Mouse (Mus musculus) stomach, postnatal 0 days (tissue): Measurements from ENCODE around the gene Clcn1. TPM values are rescaled to one million over a fixed set of nuclear protein-coding genes. Genes with fewer than 3 reads are reported as not detected.

ENCODE experiments used
- ATAC-seq: fragments of 200-750 bp; cut with Nextera tagmentation; 2 replicates; pipeline ENCODE4 v1.8.0; 2017; ENCODE audit not compliant: low FRiP score, low TSS enrichment
- DNase-seq: peaks from one replicate; pipeline ENCODE4 v3.0.0-alpha.2; 2016; ENCODE audit warnings: low spot score
- H3K27ac ChIP-seq: fragments of 300-500 bp; sonication (generic); replicated peaks from 2 replicates; pipeline ENCODE4 v1.5.1; 2014; ENCODE audit warnings: mild to moderate bottlenecking, control low read depth
- H3K27me3 ChIP-seq: fragments of 300-500 bp; sonication (generic); 2 replicates; pipeline ENCODE4 v1.6.1; 2014; ENCODE audit warnings: low read length; ENCODE audit not compliant: control insufficient read depth, insufficient read depth
- H3K36me3 ChIP-seq: fragments of 300-500 bp; sonication (generic); 2 replicates; pipeline ENCODE4 v1.6.1; 2014; ENCODE audit warnings: low read length, mixed read lengths; ENCODE audit not compliant: control insufficient read depth, insufficient read depth
- H3K4me1 ChIP-seq: fragments of 300-500 bp; sonication (generic); replicated peaks from 2 replicates; pipeline ENCODE4 v1.6.1; 2014; ENCODE audit warnings: antibody characterized with exemption; ENCODE audit not compliant: control insufficient read depth, insufficient read depth
- H3K4me2 ChIP-seq: fragments of 300-500 bp; sonication (generic); replicated peaks from 2 replicates; pipeline ENCODE4 v1.6.1; 2014; ENCODE audit warnings: low read depth, mild to moderate bottlenecking, control low read depth, moderate library complexity
- H3K4me3 ChIP-seq: fragments of 300-500 bp; sonication (generic); 2 replicates; pipeline ENCODE4 v1.5.1; 2014; ENCODE audit warnings: low read depth, low read length, control low read depth
- H3K9ac ChIP-seq: fragments of 300-500 bp; sonication (generic); 2 replicates; pipeline ENCODE4 v1.6.1; 2014; ENCODE audit warnings: mild to moderate bottlenecking, low read length, control low read depth, mixed read lengths
- H3K9me3 ChIP-seq: fragments of 300-500 bp; sonication (generic); 2 replicates; pipeline ENCODE4 v1.6.1; 2016; ENCODE audit warnings: low read length; ENCODE audit not compliant: control insufficient read depth
- CTCF ChIP-seq: IDR thresholded peaks from 2 replicates; pipeline ENCODE4 v1.5.1; 2016; ENCODE audit warnings: antibody characterized with exemption, low read depth, mild to moderate bottlenecking, moderate library complexity
- EP300 ChIP-seq: optimal IDR thresholded peaks from 2 replicates; pipeline ENCODE3; 2016; ENCODE audit warnings: antibody characterized with exemption
- WGBS: fragments of 180-500 bp; shearing (Covaris S2); extraction: QIAGEN DNeasy Blood & Tissue Kit; methylation state at CpG from one replicate; pipeline ENCODE4 v1.1.7; 2014; 5-methylcytosine and 5-hydroxymethylcytosine counted together
- polyA plus RNA-seq: library from polyadenylated mRNA; unstranded; fragments of >200 nt; fragmentation: Nextera tagmentation; extraction: Ambion mirVana; gene quantifications from 2 replicates; pipeline ENCODE4 v1.2.1, GENCODE M21; 2015

Gene Clcn1
- polyA plus RNA-seq, 1 experiment from 2014 or later: 0.06 TPM

DNA sequence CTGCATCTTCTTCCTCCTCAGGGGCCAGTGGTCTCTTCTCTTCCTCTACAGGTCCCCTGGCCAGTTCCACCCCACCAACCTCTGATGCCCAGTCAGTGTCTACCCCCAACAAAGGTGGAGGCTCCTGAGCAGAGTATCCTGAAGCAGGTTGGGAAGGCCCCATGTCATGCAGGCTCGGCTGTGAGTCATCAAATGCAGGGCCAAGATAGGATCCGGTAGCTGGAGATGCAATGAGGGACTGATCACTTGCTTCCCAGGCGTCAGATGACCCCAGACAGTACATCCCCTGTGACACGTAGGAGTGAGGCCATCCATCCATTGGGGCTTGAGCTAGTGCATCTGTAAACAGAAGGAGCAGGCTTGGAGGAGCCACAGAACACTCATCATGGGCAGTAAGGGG, 31.8 kb downstream of the Clcn1 start:
- Histone ChIP-seq H3K36me3 (no peaks in the 10 kb centered on the region), H3K4me1 (no peaks in the 10 kb centered on the region), H3K27ac (no peak overlapping the region), H3K27me3 (no peaks in the 10 kb centered on the region), H3K9me3 (no peaks in the 10 kb centered on the region), H3K9ac (no peak overlapping the region), H3K4me3 (no peak overlapping the region), H3K4me2 (no peak overlapping the region)
- 63% methylated on average over 4 of the region's 4 CpGs for WGBS
- ATAC-seq (no peak), DNase-seq (no peak)
- TF ChIP-seq EP300 (no peak), CTCF (no peak)

DNA sequence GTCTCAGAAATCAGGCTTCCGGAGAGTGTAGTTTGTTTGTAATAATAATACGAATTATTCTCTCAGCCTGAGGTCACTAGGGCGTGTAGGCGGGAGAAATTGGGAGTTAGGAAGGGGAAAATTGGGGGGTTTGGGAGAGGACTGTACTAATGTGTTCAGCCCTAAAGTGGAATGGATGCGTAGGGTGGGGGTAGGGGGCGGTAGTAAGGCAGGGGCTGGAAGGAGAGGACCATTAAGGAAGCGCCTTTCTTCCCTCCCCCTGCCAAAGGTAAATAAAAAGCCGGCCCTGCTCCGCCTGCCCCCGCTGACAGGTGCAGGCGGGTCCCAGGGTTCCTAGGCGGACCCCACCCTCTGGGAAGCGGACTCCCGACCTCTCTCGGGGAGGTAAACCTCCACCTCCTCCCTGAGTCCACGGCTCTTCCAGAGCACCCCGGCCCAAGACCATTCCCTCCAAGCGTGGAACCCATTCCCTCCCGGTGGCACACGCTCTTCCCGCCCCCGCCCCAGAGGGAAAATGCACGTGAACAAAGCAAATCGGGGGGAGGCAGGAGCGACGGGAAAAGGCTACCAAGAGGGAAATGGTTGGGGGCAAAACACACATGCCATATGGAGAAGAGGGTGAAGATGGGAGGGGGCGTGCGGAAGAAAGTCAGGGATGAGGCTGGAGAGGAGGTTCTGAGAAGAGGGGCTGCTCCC, 37.0 kb downstream of the Clcn1 start:
- ATAC-seq: peak; percentile 34; the same call in 1 of the 2 replicates
- 0 out of 2 replicates have a peak, but pooled peaks cover 3% of the 10 kb centered on the region for H3K4me1 ChIP-seq
- 3% methylated on average over 26 of the region's 28 CpGs for WGBS
- H3K27me3 ChIP-seq: no peaks in the 10 kb centered on the region; the same call in 1 of the 2 replicates
- DNase-seq: peak; percentile 21
- H3K4me3 ChIP-seq: peak overlapping the region; percentile 58
- H3K9ac ChIP-seq: peak overlapping the region; percentile 47; the same call in 1 of the 2 replicates
- no peaks in the 10 kb centered on the region for H3K9me3 ChIP-seq
- peak overlapping the region; percentile 92 for H3K4me2 ChIP-seq
- TF ChIP-seq EP300 (no peak), CTCF (no peak)
- H3K27ac ChIP-seq: no peak overlapping the region
- H3K36me3 ChIP-seq: no peaks in the 10 kb centered on the region

DNA sequence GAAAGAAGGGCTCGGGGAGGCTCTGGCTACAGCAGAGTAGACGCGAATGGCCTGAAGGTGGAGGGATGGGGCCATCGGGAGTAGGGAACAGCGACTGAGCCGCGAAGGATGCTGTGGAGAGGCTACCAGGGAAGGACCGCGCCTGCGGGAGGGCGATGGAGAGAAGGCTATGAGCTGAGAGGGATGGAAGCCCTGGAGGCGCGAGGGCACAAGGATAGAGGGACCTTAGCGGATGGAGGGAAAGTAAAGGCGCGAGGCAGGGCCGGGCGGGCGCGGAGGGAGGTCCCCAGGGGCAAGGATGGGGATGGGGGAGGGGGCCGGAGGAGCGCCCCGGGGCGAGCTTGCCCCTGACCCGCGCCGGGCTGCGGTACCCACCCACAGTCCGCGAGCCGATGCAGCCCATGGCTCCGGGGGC, 37.6 kb downstream of the Clcn1 start:
- Histone ChIP-seq H3K36me3 (no peaks in the 10 kb centered on the region), H3K4me1 (0 out of 2 replicates have a peak, but pooled peaks cover 3% of the 10 kb centered on the region), H3K27ac (no peak overlapping the region), H3K4me3 (peak overlapping the region; percentile 58), H3K27me3 (no peaks in the 10 kb centered on the region; the same call in 1 of the 2 replicates), H3K9ac (peak overlapping the region; percentile 47), H3K4me2 (peak overlapping the region; percentile 92), H3K9me3 (no peaks in the 10 kb centered on the region)
- ATAC-seq: peak; percentile 10
- WGBS: 0% methylated on average over 13 of the region's 32 CpGs
- DNase-seq: peak; percentile 19
- peak; percentile 3; the same call in 1 of the 2 replicates for TF ChIP-seq CTCF
- no peak for TF ChIP-seq EP300

DNA sequence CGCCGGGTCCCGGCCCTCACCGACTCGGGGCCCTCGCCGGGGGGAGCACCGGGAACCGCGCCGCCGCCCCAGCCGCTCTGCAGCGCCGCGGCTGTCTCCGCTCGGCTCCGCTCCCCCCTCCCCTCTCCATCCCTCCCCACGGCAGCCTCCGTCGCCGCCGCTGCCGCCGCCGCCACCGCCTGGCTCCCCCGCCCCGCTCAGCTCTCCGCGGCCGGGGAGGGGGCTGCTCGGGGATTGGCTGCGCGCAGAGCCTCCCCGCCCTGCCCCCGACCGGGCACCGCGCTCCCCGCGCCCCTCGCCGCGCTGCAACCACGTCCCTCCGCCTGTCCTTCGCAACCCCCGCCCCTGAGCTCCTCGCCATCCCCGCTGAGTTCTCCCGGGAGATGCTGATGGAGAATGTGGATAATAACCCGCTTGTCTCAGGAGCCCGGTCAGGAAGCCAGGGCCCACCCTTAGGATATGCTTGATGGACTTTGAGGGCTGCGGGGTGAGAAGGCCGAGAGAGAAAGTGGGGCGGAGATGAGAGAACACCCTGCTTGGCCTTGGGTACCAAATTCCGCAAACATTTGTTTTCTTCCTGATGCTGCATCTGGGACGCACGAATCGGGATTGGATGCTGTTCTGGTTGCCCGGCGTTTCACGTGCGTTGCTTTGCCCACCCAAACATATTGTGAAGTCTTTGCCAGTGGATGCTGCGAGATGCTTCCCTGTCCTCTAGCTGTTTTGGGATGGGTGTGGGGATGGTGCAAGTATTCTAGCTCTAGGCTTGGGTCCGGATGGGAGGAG, 38.2 kb downstream of the Clcn1 start, which contains the start of gene Fam131b:
TSS of gene Fam131b (minus strand) at position 162 of the 786 bp plus-strand sequence.
- WGBS: under 1% methylated on average over 31 of the region's 68 CpGs
- Histone ChIP-seq H3K36me3 (no peaks in the 10 kb centered on the region), H3K27me3 (no peaks in the 10 kb centered on the region; the same call in 1 of the 2 replicates), H3K4me2 (peak within 1 kb of the TSS; percentile 92), H3K4me1 (0 out of 2 replicates have a peak, but pooled peaks cover 3% of the 10 kb centered on the region), H3K9ac (peak within 1 kb of the TSS; percentile 47), H3K27ac (no peak within 1 kb of the TSS), H3K9me3 (no peaks in the 10 kb centered on the region), H3K4me3 (peak within 1 kb of the TSS; percentile 58)
- DNase-seq (peak; percentile 22), ATAC-seq (peak; percentile 59)
- no peak for TF ChIP-seq CTCF
- TF ChIP-seq EP300: no peak

DNA sequence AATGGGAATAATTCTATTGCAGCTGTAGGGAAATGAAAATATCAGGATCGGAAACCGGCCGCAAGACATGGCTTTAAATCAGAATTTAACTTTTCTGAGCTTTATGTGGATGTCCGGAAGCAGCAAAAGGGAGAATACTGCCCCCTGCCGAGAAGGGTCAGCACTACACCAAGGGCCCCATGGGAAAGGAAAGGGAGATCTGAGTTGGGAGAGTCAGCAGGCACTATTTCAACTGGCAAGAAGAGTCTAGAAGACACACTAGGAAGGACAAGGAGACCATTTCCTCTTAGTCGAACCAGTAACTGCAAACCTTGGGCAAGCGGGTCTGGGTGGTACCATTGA, 38.8 kb downstream of the Clcn1 start:
- WGBS: 7% methylated on average over 7 of the region's 7 CpGs
- ATAC-seq: no peak
- H3K4me1 ChIP-seq: 0 out of 2 replicates have a peak, but pooled peaks cover 3% of the 10 kb centered on the region

More for the DNA sequence above, 38.8 kb downstream of the Clcn1 start:
- no peak overlapping the region; the same call in 1 of the 2 replicates for H3K9ac ChIP-seq
- DNase-seq: peak; percentile 77
- no peaks in the 10 kb centered on the region for H3K36me3 ChIP-seq
- H3K4me3 ChIP-seq: peak overlapping the region; percentile 58
- peak overlapping the region; percentile 92 for H3K4me2 ChIP-seq
- H3K27me3 ChIP-seq: no peaks in the 10 kb centered on the region; the same call in 1 of the 2 replicates
- peak; percentile 86 for TF ChIP-seq CTCF
- no peak for TF ChIP-seq EP300
- H3K9me3 ChIP-seq: no peaks in the 10 kb centered on the region
- no peak overlapping the region for H3K27ac ChIP-seq
